ENCODE assay signal across 8 mouse cellular contexts in genomic region chr12:26412802-26413201, GRCm38 (mm10). TPM values are rescaled to one million over a fixed set of nuclear protein-coding genes. Genes with fewer than 3 reads are reported as not detected.
DNase-seq lines count a peak whose midpoint lies in the region; ATAC-seq lines count a peak whose summit lies in the region.

No protein-coding gene starts in this region.

- ATAC-seq in intestine, embryonic 15.5 days: no peak
- ATAC-seq in stomach, embryonic 15.5 days (ENCODE audit: insufficient read depth, low FRiP score, low read depth): no peak
- no peak for ATAC-seq in granulocyte monocyte progenitor cell, adult 5-6 weeks (replicated peaks; ENCODE audit: poor library complexity, severe bottlenecking)

- peak overlapping the region; percentile 87 for H3K4me2 ChIP-seq in intestine, embryonic 15.5 days (replicated peaks)
- 0 out of 2 replicates have a peak overlapping the region, but pooled peaks have one; percentile 89 for H3K4me2 ChIP-seq in stomach, embryonic 15.5 days

- DNase-seq in adrenal gland, postnatal 10 days: peak; percentile 70
- DNase-seq in adrenal gland, postnatal 4 days (ENCODE audit: low spot score in 2 of 2): no peak
- peak; percentile 16 for DNase-seq in ovary, adult 18-20 months (ENCODE audit: low spot score)
- DNase-seq in ovary, postnatal 14 days (ENCODE audit: low spot score): no peak
- no peak for DNase-seq in left cerebral cortex, adult 18-20 months (ENCODE audit: low spot score in 2 of 2)

- H3K36me3 ChIP-seq in intestine, embryonic 15.5 days: no peaks in the 10 kb centered on the region
- H3K36me3 ChIP-seq in stomach, embryonic 15.5 days: no peaks in the 10 kb centered on the region

- peaks cover 11% of the 10 kb centered on the region; the same call in 1 of the 2 replicates for H3K4me1 ChIP-seq in intestine, embryonic 15.5 days (replicated peaks)
- peaks cover 13% of the 10 kb centered on the region; the same call in 1 of the 2 replicates for H3K4me1 ChIP-seq in stomach, embryonic 15.5 days

- H3K9ac ChIP-seq in intestine, embryonic 15.5 days: no peak overlapping the region
- H3K9ac ChIP-seq in stomach, embryonic 15.5 days: no peak overlapping the region

- no peaks in the 10 kb centered on the region for H3K27me3 ChIP-seq in intestine, embryonic 15.5 days (replicated peaks)
- no peaks in the 10 kb centered on the region for H3K27me3 ChIP-seq in stomach, embryonic 15.5 days (replicated peaks)

- WGBS in intestine, embryonic 15.5 days: 66% methylated on average over 6 of the region's 6 CpGs
- WGBS in stomach, embryonic 15.5 days: 71% methylated on average over 6 of the region's 6 CpGs

- H3K9me3 ChIP-seq in intestine, embryonic 15.5 days: no peaks in the 10 kb centered on the region
- no peaks in the 10 kb centered on the region for H3K9me3 ChIP-seq in stomach, embryonic 15.5 days

- H3K27ac ChIP-seq in intestine, embryonic 15.5 days: no peak overlapping the region
- no peak overlapping the region for H3K27ac ChIP-seq in stomach, embryonic 15.5 days

- peak overlapping the region; percentile 93; the same call in 1 of the 2 replicates for H3K4me3 ChIP-seq in intestine, embryonic 15.5 days (replicated peaks)
- 0 out of 2 replicates have a peak overlapping the region, but pooled peaks have one; percentile 95 for H3K4me3 ChIP-seq in stomach, embryonic 15.5 days (replicated peaks)

RNA-seq across cellular contexts. Expression of gene Rnf144a, which starts 2.3 kb away (rescaled TPM):
- total RNA-seq in adrenal gland, postnatal 10 days (2021): 10 to 100 TPM; 32.3 to 48.8 TPM
- 10 to 100 TPM; 62.6 to 78.4 TPM for total RNA-seq in adrenal gland, postnatal 4 days (2021)
- polyA plus RNA-seq in intestine, embryonic 15.5 days (2015; fragmentation: Nextera tagmentation; extraction: Ambion mirVana): 17.5 and 20.1 TPM in 2 replicates
- 19.2 and 20.0 TPM in 2 replicates for polyA plus RNA-seq in stomach, embryonic 15.5 days (2015; fragmentation: Nextera tagmentation; extraction: Ambion mirVana)
- 26.1 and 33.5 TPM in 2 replicates for total RNA-seq in granulocyte monocyte progenitor cell, adult 5-6 weeks (2014; fragmentation: Nextera tagmentation)
- total RNA-seq in granulocyte monocyte progenitor cell, adult 5-6 weeks (2017): 13.5 and 13.6 TPM in 2 replicates
- 10 to 100 TPM; 28.6 to 31.1 TPM for total RNA-seq in left cerebral cortex, adult 18-20 months (2021)

RNA-seq across cellular contexts. Expression of gene Rsad2, which starts 43.5 kb away (rescaled TPM):
- 10 to 100 TPM; 13.9 to 15.0 TPM for total RNA-seq in adrenal gland, postnatal 10 days (2021)
- total RNA-seq in adrenal gland, postnatal 4 days (2021): 10 to 100 TPM; 16.1 to 19.5 TPM
- 1.1 and 1.2 TPM in 2 replicates for polyA plus RNA-seq in intestine, embryonic 15.5 days (2015; fragmentation: Nextera tagmentation; extraction: Ambion mirVana)
- polyA plus RNA-seq in stomach, embryonic 15.5 days (2015; fragmentation: Nextera tagmentation; extraction: Ambion mirVana): 1.5 and 1.6 TPM in 2 replicates
- total RNA-seq in granulocyte monocyte progenitor cell, adult 5-6 weeks (2014; fragmentation: Nextera tagmentation): not detected in 2 replicates
- total RNA-seq in granulocyte monocyte progenitor cell, adult 5-6 weeks (2017): 0.78 TPM in 1 of 2 replicates, not detected in the other
- under 1 TPM; 0.65 to 0.77 TPM for total RNA-seq in left cerebral cortex, adult 18-20 months (2021)

RNA-seq across cellular contexts. Expression of gene Cmpk2, which starts 56.2 kb away (rescaled TPM):
- 10 to 100 TPM; 13.2 to 25.8 TPM for total RNA-seq in adrenal gland, postnatal 10 days (2021)
- 10 to 100 TPM; 39.7 to 40.4 TPM for total RNA-seq in adrenal gland, postnatal 4 days (2021)
- polyA plus RNA-seq in intestine, embryonic 15.5 days (2015; fragmentation: Nextera tagmentation; extraction: Ambion mirVana): 4.6 and 5.6 TPM in 2 replicates
- polyA plus RNA-seq in stomach, embryonic 15.5 days (2015; fragmentation: Nextera tagmentation; extraction: Ambion mirVana): 6.2 and 6.7 TPM in 2 replicates
- total RNA-seq in granulocyte monocyte progenitor cell, adult 5-6 weeks (2014; fragmentation: Nextera tagmentation): 12.7 and 31.5 TPM in 2 replicates
- 8.9 and 12.2 TPM in 2 replicates for total RNA-seq in granulocyte monocyte progenitor cell, adult 5-6 weeks (2017)
- total RNA-seq in left cerebral cortex, adult 18-20 months (2021): 10 to 100 TPM; 19.9 to 22.3 TPM

Comparison
In these comparisons a context has a peak if more than half of its experiments do, and no peak if none do; other contexts are left out.
1. DNase-seq: peak in adrenal gland, postnatal 10 days (single experiment) and ovary, adult 18-20 months (single experiment); none in adrenal gland, postnatal 4 days (0 of 2), ovary, postnatal 14 days (single experiment) and left cerebral cortex, adult 18-20 months (0 of 2).
2. RNA of gene Rsad2, which starts 43.5 kb away (total RNA-seq): 16.1 to 19.5 TPM in adrenal gland, postnatal 4 days and 13.9 to 15.0 TPM in adrenal gland, postnatal 10 days; 0.65 to 0.77 TPM in left cerebral cortex, adult 18-20 months and 0.78 TPM in granulocyte monocyte progenitor cell, adult 5-6 weeks; every median in the first group is over 4 times any median in the second.